Mouse (Mus musculus) lung, postnatal 0 days (tissue): ENCODE data around the gene Spred2.

Source experiments
- CTCF ChIP-seq: IDR thresholded peaks from 2 replicates; pipeline ENCODE4 v1.5.1; 2016; ENCODE audit warnings: antibody characterized with exemption, mild to moderate bottlenecking
- EP300 ChIP-seq: IDR thresholded peaks from 2 replicates; pipeline ENCODE4 v1.6.1; 2016; ENCODE audit warnings: antibody characterized with exemption, mild to moderate bottlenecking, control low read depth

- TF ChIP-seq CTCF (peak; percentile 72), EP300 (peak; percentile 76)
Observed at GRCm38 (mm10) chr11:19919785-19920671, 4.1 kb upstream of the Spred2 start.
